Mouse (Mus musculus): ENCODE data around the gene 1700088E04Rik.

Gene 1700088E04Rik
- long read RNA-seq, experiment 1, partial matches to known transcripts: 0 of 6 reads
- long read RNA-seq, experiment 1, other reads (novel, unspliced or antisense): 5 of 6 reads
- long read RNA-seq, experiment 2, partial matches to known transcripts: 0 of 10 reads
- long read RNA-seq, experiment 2, other reads (novel, unspliced or antisense): 6 of 10 reads

DNA sequence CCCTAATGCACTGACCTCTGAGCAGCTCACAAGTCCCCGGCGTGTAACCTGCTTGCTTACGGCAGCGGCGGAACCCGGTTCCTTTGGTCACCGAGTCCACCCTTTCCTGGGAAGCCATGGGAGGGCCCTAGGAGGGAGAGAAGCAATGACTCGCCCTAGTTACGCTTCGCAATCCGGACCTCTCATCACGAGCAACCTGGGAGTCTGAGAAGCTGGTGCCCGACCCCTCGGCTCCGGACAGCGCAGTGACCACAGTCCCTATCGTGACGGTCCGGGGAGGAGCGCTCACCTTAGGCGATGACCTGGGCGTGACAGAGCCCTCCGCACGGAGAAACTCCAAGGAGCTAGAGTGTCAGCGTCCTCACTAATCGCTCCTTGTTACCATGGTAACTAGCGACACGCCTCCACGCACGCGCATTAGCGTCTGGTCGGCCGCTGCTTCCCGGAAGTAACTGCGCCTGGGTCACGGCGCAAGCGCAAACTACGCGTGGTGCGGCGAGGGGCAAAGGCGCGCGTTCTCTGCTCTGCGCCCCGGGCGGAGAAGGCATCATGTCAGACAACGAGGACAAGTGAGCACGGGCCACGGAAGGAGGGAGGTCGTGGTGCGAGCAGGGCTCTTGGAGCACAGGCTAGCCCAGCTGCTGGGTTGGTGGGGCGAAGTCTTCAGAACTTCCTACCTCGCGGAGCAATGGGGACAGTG lies at the start of gene 1700088E04Rik, which contains the start of gene Polr2f:
Gene 1700088E04Rik (minus strand): TSS at position 388 of the 700 bp plus-strand sequence.
Gene Polr2f (plus strand): TSS at position 144 of the 700 bp plus-strand sequence.
- intact Hi-C loops (cut with DNase I): no loop called here

DNA sequence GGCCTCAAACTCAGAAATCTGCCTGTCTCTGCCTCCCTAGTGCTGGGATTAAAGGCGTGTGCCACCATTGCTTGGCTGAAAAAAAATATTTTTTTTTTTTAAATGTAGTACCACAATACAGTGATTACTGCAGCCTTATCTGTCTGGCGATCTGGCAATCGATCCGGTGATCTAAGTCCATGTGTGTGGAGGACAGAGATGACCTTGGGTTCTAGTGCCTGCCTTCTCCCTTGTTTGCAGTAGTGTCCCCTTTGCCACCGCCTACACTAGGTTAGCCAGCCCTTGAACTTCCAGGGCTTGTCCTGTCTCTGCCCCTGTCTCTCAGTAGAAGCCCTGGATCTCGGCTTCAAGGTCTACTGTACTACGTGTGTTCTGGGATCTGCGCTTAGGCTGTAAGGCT lies 46.8 kb upstream of the 1700088E04Rik start:
- intact Hi-C loops (cut with DNase I): no loop called here

DNA sequence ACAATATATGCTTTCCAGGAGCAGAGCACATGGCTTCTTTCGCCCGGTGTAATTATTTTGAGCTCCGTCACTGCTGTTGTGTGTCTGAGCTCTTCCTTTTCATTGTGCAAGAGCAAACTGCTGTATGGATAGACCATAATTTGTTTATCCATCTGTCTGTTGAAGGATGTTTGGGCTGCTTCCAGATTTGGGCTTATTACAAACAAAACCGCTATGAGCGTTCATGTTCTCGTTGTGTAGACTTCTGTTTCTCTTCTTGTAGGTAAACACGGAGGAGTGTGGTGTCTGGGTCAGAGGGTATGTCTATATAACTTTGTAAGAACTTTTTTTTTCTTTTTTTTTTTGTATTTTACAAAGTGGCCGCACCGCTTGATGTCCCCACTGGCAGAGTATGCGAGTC lies 44.2 kb upstream of the 1700088E04Rik start:
- intact Hi-C loops (cut with DNase I): no loop called here

DNA sequence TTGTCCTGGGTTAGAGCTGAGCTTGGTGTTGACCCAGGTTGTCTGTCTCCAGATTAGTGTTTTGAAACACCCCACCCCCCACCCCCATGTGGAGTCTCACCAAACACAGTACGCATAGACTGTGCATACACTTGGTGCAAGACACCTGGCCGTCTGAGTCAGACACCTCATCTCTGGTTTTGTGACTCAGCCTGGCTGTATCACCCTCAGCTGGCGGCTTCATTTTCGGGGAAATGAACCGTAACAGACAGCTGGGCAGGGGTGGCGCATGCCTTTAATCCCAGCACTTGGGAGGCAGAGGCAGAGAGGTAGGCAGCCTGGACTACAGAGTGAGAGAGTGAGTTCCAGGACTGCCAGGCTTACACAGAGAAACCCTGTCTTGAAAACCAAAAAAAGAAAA lies 35.9 kb upstream of the 1700088E04Rik start:
- intact Hi-C loops (cut with DNase I): no loop called here

DNA sequence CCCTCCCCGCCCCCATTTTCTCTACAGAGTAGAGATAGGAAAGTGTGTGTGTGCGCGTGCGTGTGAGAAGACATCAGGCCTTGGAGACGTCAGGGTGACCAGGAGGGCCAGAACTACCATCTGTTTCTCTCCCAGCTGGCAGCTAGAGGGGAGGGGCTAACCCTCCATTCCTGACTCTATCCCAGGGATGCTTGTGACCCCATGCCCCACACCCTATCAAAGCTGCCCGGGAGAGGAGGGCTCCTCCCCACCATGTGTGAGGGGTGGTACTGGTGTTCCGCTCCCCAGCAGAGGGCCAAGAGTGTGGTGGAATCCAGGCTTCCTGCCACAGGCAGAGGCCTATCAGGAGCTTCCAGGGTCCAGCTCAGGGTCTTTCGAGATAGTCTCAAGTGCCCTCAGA lies 25.7 kb upstream of the 1700088E04Rik start:
- intact Hi-C loops (cut with DNase I): no loop called here

DNA sequence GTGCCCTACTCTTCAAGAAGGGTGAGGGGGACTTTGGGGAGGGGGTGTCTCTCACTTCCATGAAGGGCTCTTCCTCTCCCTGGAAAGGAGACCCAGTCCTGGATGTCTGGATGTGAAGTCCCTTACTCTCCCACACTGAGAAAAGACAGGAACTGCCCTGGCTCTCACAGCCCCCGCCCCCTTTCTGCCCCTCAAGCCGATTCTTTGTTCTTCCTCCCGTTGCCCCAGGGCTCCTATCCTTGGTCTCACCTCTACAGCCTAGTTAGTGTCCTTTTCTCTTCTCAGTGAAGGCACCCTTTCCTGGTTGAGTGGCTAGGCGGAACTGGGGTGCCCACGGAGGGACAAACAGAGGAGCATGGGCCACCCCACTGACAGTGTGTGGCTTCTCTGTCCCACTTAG lies 24.1 kb upstream of the 1700088E04Rik start, which contains the start of gene Sox10:
Gene Sox10 (minus strand): TSS at position 101 of the 400 bp plus-strand sequence.
- intact Hi-C loops (cut with DNase I): no loop called here

DNA sequence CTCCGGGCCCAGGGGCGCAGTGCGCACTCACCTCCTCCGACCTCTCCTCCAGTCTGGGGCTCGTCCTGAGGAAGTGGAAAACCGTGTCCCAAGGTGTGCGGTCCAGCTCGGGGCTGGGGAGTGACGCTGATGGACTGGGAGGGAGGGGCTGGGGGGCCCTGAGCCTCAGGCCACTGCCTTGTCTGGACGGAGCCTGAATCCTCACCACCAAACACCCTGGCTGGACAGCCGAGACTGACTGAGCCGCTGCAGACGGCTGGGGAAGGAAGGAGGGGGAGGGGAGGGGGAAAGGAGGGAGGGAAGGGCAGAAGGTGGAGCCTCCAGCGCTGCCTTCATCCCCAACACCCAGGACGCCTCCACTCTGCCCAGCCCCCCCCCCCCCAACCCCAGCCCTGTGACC lies 23.2 kb upstream of the 1700088E04Rik start:
- intact Hi-C loops (cut with DNase I): no loop called here

DNA sequence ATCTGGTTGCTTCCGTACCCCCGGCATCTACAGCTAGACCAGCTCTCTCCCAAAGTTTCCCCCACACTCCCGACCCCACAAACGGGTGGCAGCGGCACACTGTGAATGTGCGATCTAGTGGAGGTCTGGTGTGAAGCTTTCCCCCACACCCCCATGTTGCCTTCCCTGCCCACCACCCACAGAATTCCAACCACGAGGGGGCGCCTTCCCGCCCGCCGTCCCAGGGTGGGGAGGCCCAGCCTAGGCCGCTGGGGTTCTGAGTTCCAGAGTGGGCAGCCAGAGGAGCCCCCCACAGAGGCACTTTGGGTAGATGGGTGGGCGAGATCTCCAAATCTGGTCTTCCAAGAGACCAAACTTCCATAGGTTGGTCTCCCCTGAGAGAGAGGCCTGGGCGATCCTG lies 21.8 kb upstream of the 1700088E04Rik start:
- intact Hi-C loops (cut with DNase I): no loop called here

DNA sequence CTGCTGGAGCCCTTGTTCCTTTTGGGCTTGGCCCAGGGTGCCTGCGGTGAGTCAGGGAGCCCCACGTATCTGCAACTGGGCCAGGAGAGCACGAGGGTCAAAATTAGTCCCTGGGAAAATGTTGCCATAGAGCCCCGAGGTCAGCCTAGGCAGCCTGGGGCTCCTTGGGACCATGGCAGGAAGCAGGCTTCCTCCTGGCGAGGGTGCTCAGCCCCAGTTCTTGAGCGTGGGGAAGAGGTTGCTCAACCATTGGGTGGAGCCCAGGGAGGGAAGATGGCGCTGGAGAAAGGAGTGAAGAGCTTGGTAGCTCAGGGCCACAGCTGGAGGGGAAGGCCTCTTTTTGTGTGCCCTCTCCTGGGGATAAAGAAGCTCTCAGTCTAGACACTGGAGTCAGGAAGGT lies 21.2 kb upstream of the 1700088E04Rik start:
- intact Hi-C loops (cut with DNase I): no loop called here

DNA sequence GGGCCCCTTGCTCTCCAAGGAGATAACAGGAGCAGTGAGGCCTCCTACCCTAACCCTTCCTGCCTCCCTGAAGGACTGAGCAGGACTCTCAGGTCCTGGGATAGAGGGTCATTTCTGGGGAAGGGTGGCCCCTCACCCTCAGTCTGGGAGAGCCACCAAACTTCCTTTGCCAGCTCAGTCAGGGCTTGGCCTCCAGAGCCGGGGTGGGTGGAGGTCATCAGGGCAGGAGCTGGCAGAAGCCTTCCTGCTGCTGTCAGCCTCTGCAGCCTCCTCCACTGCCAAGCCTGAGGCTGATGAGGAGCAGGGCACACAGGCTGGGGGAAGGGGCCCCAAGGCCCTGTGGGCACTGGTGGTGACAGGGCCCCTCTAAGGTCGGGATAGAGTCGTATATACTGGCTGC lies 14.5 kb upstream of the 1700088E04Rik start:
- intact Hi-C loops (cut with DNase I): no loop called here

DNA sequence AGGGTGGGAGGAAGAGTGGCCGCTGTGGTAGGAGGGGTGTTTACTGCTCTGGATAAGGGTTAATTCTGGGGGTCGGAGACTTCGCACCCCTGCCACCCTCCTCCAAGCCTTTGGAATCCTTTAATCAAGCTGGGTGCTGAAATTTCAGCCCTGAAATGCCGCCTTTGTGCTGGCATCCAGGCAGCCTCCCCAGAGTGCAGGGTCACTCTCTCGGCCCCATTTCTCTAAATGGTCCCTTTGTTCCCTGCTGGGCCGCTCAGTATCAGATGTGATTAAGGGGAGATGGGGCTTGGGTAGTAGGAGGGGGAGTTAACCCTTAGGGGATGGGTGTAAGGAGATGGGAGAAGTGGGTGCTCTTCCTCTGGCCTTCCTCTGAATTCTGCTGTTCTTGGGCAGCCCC lies 11.7 kb upstream of the 1700088E04Rik start:
- intact Hi-C loops (cut with DNase I): no loop called here

DNA sequence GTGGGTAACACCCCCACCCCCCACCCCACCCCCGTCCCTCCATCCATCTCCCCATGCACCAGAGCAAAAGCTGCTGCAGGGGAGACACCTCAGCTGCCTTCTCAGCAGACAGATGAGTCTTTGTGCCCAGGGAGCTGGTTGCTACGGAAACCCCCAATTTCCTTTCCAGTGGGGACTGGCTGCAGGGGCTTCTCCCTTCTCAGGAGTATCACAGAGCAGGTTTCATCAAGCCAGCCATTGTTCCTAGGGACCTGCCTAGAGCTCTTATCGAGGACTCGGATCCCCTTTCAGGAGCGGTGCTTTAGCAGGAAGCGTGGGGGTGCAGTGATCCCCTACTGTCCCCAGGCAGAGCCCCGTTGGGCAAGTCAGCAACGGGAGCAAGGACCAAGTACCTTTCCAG lies 10.8 kb upstream of the 1700088E04Rik start:
- intact Hi-C loops (cut with DNase I): no loop called here

DNA sequence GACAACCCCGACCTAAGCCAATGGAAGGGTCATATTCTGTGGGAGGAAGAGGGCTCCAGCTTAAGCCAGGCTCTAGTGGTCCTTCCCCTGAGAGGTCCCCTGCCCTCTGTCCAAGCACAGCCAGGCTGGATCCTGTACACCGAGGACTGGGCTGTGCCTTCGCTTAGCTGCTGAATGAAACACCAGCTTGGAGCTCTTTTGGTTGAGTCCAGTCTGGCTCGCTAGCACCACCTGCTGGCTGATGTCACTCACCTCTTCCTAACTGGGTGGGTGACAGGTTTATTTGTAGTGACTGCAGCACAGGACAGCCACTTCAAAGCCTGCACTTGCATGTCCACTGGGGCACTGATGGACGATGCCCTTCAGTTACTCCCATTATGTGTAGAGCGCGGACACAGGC lies 7.5 kb upstream of the 1700088E04Rik start:
- intact Hi-C loops (cut with DNase I): loop anchor here (5.0 kb wide), 1 partner anchor 111 kb away; no protein-coding TSS in a partner anchor

DNA sequence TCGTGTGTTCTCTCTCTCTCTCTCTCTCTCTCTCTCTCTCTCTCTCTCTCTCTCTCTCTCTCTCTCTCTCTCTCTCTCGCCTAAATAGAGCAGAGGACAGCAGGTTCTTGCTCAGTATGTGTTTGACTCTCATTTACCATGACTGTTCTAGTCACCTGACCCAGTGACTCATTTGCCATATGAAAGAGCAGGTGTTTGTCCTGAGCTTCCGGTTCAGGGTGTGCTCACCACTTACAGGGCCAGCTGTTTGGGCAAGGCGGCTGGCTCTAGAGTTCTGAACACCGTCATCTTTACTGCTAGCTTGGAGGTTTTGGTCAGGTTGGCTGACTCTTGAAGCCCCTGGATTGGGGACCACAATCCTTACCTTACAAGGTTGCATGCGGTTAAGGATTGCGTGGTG lies 4.5 kb upstream of the 1700088E04Rik start:
- intact Hi-C loops (cut with DNase I): loop anchor here (5.0 kb wide), 1 partner anchor 108 kb away; no protein-coding TSS in a partner anchor

DNA sequence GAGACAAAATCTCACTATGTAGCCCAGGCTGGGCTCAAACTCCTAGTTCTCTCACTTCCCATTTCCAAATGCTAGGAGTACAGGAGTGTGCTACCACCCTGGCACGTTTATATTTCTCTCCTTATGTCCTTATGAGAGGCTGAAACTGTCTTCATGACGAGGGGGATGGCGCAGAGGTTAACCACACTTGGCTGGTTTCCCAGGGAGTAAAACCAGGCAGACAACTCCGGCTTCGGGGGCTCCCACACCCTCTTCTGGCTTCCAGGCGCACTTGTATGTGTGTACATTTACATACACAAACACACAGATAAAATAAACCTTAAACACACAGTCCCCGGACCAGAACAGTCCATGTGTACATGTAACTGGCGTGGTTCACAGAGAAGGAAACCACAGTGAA lies 3.0 kb upstream of the 1700088E04Rik start:
- intact Hi-C loops (cut with DNase I): no loop called here

DNA sequence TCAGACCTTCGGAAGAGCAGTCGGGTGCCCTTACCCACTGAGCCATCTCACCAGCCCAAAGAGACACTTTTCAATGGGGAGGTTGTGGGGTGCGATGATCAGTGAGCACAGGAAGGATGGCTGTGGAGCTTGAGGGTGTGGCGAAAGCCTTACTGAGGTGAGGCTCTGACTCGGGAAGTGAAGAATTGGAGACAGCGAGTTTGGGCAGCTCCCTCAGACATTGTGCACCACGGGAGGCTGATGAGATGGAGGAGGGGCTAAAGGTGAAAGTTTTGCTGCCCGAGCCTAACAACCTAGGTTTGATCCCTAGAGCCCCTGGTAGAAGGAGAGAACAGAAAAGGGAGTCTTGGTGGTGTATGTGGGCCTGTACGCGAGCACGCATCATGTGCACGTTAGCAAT lies 2.3 kb upstream of the 1700088E04Rik start:
- intact Hi-C loops (cut with DNase I): no loop called here

DNA sequence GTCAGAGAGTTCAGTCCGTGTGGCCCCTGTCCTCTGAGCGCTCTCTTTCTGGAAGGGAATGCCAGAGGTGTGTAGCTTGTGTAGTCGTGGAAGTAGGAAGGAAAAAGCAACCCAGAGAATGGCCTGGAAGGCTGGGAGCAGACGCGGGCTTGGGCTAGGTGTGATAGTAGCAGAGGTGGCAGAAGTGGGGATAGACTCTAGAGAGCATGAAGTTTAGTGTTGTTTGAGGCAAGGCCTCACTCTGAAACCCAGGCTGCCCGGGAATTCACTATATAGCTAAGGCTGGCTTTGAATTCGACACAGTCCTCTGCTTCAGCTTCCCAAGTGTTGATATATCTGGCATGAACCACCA lies 489 bp upstream of the 1700088E04Rik start:
- intact Hi-C loops (cut with DNase I): no loop called here

DNA sequence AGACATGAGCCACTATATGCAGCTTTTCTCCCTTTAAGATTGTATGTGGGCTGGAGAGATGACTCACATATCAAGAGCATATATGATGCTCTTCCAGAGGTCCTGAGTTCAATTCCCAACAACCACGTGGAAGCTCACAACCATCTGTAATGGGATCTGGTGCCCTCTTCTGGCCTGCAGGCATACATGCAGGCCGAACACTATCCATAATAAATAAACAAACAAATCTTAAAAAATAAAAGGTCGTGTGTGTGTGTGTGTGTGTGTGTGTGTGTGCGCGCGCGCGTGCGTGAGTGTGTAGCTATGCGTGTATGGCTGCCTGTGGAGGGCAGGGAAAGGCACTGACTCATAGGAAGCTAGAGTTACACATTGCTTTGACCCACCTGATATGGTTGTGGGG lies 1.4 kb downstream of the 1700088E04Rik start:
- intact Hi-C loops (cut with DNase I): no loop called here

DNA sequence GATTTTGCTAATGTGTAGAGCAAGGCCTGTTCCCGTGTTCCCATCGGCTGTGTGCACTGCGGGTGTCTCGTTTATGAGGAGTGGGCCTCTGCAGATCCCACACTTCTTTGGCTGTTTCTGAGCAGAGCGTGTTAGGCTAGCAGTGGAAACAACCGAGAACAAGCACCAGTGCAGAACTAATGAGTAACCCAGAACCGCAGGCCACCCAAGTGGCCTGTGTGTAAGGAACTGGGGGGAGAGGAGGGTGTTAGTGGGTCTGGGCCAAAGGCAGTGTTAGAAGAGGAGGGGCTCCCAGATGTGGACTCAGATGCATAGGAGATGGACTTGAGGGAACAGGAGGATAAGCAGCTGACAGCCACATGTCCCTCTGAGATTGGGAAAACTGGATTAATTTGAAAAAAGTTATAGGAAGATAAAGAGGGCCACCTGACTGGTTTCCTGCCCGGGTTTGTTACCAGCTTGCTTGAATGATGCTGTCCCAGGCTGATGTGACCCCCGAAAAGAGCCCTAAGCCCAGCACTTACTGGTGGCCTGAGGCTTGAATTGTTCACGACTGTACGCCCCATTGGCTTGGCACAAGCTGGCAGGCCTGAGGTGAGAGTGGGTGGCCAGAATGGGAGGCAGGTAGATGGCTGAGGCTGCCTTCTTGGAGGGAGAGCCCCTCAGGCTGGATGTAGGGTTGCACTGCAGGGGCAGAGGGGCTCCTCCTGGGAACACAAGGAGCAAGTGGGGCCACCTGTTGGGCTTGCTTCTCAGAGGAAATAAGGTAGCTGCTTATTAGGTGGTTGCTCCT lies 5.1 kb downstream of the 1700088E04Rik start:
- intact Hi-C loops (cut with DNase I): no loop called here

DNA sequence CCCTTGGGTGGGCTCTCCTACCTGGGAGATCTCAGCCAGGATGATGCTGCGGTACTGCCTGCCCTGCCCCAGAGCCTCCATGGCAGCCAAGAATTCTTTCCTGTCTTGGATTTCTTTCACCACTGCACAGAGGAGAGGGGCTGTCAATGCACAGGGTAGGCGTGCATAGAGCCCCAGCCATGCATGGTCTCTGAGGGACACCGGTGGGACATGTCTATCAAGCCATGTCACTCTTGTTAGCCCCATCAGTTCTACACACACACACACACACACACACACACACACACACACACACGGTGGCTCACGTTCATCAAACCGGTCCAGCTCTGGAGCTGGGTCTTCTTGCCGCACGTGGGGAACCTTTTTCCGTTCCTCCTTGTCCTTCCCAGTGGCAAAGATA lies 5.7 kb downstream of the 1700088E04Rik start:
- intact Hi-C loops (cut with DNase I): no loop called here

DNA sequence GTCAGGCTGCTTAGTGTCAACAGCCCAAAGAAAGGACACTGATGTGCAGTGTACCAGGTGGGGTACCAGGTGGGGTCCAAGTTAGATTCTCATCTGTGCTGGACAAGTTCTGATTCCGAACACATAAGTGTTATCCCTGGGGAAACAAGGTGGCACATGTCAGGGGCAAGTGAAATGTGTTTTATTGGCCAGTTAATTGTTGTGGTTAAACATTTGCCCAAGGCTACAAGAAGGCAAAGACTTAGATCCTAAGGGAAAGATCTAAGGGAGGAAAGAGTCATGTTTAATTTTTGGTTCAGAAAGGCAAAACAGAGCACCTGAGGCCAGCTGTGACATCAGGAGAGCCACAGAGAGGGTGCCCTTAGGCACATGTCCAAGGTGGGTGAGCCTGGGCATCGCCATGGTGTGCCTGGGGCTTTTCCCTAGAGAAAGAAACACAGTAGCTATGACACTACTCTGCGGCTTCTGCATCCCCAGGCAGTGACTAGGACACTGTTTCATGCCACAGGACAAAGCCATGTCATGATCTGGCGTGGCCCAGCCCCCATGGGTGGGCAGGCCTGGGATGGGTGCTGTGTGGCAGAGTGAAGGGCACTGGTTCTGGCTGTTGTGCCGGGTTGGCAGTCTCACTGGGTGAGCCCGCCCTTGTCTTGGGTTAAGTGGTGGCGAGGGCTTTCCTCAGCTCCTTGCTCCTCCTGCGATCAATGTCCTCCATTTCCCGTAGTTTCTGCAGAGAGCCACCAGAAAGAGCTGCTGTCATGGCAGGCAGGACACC lies 6.4 kb downstream of the 1700088E04Rik start:
- intact Hi-C loops (cut with DNase I): no loop called here

All from adrenal gland (tissue).